Mouse (Mus musculus) gonadal fat pad, adult 2 months (tissue): ENCODE results near the gene Nxnl2. TPM values are rescaled to one million over a fixed set of nuclear protein-coding genes. Genes with fewer than 3 reads are reported as not detected.

Experiments
- polyA plus RNA-seq: library from polyadenylated mRNA; depleted of rRNA; stranded (reverse); fragments of >200 nt; gene quantifications from 2 replicates; pipeline ENCODE4 v1.2.3, GENCODE M21; 2012; rRNA removed

The Nxnl2 gene
- polyA plus RNA-seq, 1 experiment: 4.6 TPM

Other genes starting within 250 kb of the Nxnl2 start
- 26.5 and 32.6 TPM in 2 replicates for gene Spin1, start 70.1 kb upstream of the Nxnl2 start, polyA plus RNA-seq
- 15.5 and 15.8 TPM in 2 replicates for gene S1pr3, start 237.6 kb downstream of the Nxnl2 start, polyA plus RNA-seq